28 mouse cellular contexts compared by ENCODE assay signal in the genomic region with DNA sequence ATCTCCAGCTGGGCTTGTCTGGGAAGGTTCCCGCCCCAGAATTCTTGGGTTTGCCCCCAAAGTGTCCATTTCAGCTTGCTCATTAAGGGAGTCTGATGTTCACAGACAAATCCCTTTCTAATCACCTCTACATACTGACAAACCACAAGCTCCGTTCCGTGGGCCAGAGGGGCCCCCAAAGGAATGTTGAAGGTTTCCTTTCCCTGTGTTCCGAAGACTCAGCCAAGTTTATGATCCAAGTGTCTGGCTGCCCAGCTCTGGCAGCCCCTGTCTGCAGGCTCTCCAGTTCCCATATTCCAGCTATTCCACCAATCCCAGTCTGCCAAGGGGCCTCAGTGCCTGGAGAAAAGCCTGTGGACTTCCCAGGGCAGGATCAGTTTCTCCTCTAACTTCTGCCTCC. TPM values are rescaled to one million over a fixed set of nuclear protein-coding genes. Genes with fewer than 3 reads are reported as not detected.
DNase-seq lines count a peak whose midpoint lies in the region; ATAC-seq and TF ChIP-seq lines count a peak whose summit lies in the region.
"Had no signal": no experiment of that assay in that cellular context is flagged by ENCODE, and none has a peak within 500 bp of the region (broad histone marks: within the 10 kb centered on the region; RNA-seq: fewer than 3 reads in every experiment).

No protein-coding gene starts in this region.

- H3K4me3 ChIP-seq in embryonic facial prominence, embryonic 13.5 days, result no peak overlapping the region
- no peak overlapping the region for H3K4me3 ChIP-seq in embryonic facial prominence, embryonic 10.5 days
- H3K4me3 ChIP-seq in lung, embryonic 14.5 days (ENCODE audit: low read depth, low read length), result no peak overlapping the region
- no peak overlapping the region for H3K4me3 ChIP-seq in limb, embryonic 14.5 days (replicated peaks; ENCODE audit: low read length)
- no peak overlapping the region for H3K4me3 ChIP-seq in hindbrain, postnatal 0 days (ENCODE audit: low read length)
- H3K4me3 ChIP-seq: embryonic facial prominence, embryonic 12.5 days; erythroblast, embryonic 14.5 days; forebrain, embryonic 10.5 days; gastrocnemius, adult 2 months; heart, embryonic 13.5 days; hindbrain, embryonic 13.5 days had no signal

- ATAC-seq in embryonic facial prominence, embryonic 13.5 days (ENCODE audit: insufficient number of reproducible peaks, insufficient read depth, low FRiP score, low TSS enrichment, low read depth), result no peak
- ATAC-seq in lung, embryonic 14.5 days (ENCODE audit: insufficient read depth), result no peak
- peak; percentile 60 for ATAC-seq in limb, embryonic 14.5 days (ENCODE audit: low FRiP score, low read depth)
- no peak for ATAC-seq in hindbrain, postnatal 0 days
- ATAC-seq: activated CD4-positive, CD25-positive, alpha-beta regulatory T cell, adult 4 months; CD4-positive, CD25-positive, alpha-beta regulatory T cell, adult 4 months; forebrain, embryonic 14.5 days; Patski had no signal

- no peak for DNase-seq in embryonic facial prominence, embryonic 10.5 days (ENCODE audit: low spot score)
- DNase-seq in lung, embryonic 14.5 days, result peak; percentile 53
- DNase-seq in lung, postnatal 36 days, result no peak
- peak; percentile 54 for DNase-seq in limb, embryonic 14.5 days (ENCODE audit: low spot score)
- DNase-seq in hindbrain, postnatal 0 days (ENCODE audit: low spot score), result no peak
- no peak for DNase-seq in left cerebral cortex, adult 18-20 months (ENCODE audit: low spot score in 2 of 2)
- DNase-seq: B cell, adult 2 months; cerebellum, adult 11 months; cerebellum, adult 8-10 months; cerebellum, postnatal 14 days; embryo, embryonic 11 days; gastrocnemius, adult 2 months; gastrocnemius, postnatal 25 days; heart, postnatal 10 days; heart, postnatal 4 days had no signal

- no peak overlapping the region for H3K4me2 ChIP-seq in embryonic facial prominence, embryonic 13.5 days
- H3K4me2 ChIP-seq in lung, embryonic 14.5 days, result no peak overlapping the region
- no peak overlapping the region for H3K4me2 ChIP-seq in limb, embryonic 14.5 days (replicated peaks; ENCODE audit: low read depth, low read length, severe bottlenecking)
- no peak overlapping the region for H3K4me2 ChIP-seq in hindbrain, postnatal 0 days (ENCODE audit: low read depth, low read length)
- H3K4me2 ChIP-seq: embryonic facial prominence, embryonic 12.5 days; heart, embryonic 13.5 days; hindbrain, embryonic 13.5 days had no signal

- peak overlapping the region; percentile 41 for H3K27ac ChIP-seq in embryonic facial prominence, embryonic 13.5 days
- H3K27ac ChIP-seq in embryonic facial prominence, embryonic 10.5 days (replicated peaks), result no peak overlapping the region
- H3K27ac ChIP-seq in lung, embryonic 14.5 days (ENCODE audit: low read depth), result peak overlapping the region; percentile 18; the same call in 1 of the 2 replicates
- H3K27ac ChIP-seq in limb, embryonic 14.5 days (replicated peaks; ENCODE audit: low read depth, low read length), result peak overlapping the region; percentile 52
- no peak overlapping the region for H3K27ac ChIP-seq in hindbrain, postnatal 0 days
- H3K27ac ChIP-seq: embryonic facial prominence, embryonic 12.5 days; forebrain, embryonic 10.5 days; gastrocnemius, adult 2 months; heart, embryonic 13.5 days; hindbrain, embryonic 13.5 days had no signal

- H3K36me3 ChIP-seq in embryonic facial prominence, embryonic 13.5 days, result peaks cover 54% of the 10 kb centered on the region
- H3K36me3 ChIP-seq in embryonic facial prominence, embryonic 10.5 days (replicated peaks), result no peaks in the 10 kb centered on the region
- peaks cover 37% of the 10 kb centered on the region for H3K36me3 ChIP-seq in lung, embryonic 14.5 days (ENCODE audit: insufficient read depth)
- peaks cover 22% of the 10 kb centered on the region; the same call in 1 of the 2 replicates for H3K36me3 ChIP-seq in limb, embryonic 14.5 days (ENCODE audit: control insufficient read depth, insufficient read depth, low read length)
- H3K36me3 ChIP-seq in hindbrain, postnatal 0 days (ENCODE audit: insufficient read depth, low read length), result no peaks in the 10 kb centered on the region
- H3K36me3 ChIP-seq: embryonic facial prominence, embryonic 12.5 days; forebrain, embryonic 10.5 days; G1E; hindbrain, embryonic 13.5 days had no signal

- no peak for TF ChIP-seq POLR2A in limb, embryonic 14.5 days (IDR thresholded peaks at IDR 0.05; ENCODE audit: borderline replicate concordance, extremely low read depth, insufficient read depth, insufficient read length)

- peaks cover 5% of the 10 kb centered on the region; the same call in 1 of the 2 replicates for H3K27me3 ChIP-seq in embryonic facial prominence, embryonic 13.5 days
- peaks cover 2% of the 10 kb centered on the region; the same call in 1 of the 2 replicates for H3K27me3 ChIP-seq in embryonic facial prominence, embryonic 10.5 days (replicated peaks; ENCODE audit: low read depth, poor library complexity, severe bottlenecking)
- no peaks in the 10 kb centered on the region for H3K27me3 ChIP-seq in lung, embryonic 14.5 days (ENCODE audit: insufficient read depth, low read length)
- H3K27me3 ChIP-seq in limb, embryonic 14.5 days (ENCODE audit: control insufficient read depth, insufficient read depth, low read length), result no peaks in the 10 kb centered on the region
- H3K27me3 ChIP-seq in hindbrain, postnatal 0 days (ENCODE audit: insufficient read depth, low read length), result no peaks in the 10 kb centered on the region
- H3K27me3 ChIP-seq: hindbrain, embryonic 13.5 days had no signal

- peak overlapping the region; percentile 44; the same call in 1 of the 2 replicates for H3K9ac ChIP-seq in embryonic facial prominence, embryonic 13.5 days
- H3K9ac ChIP-seq in lung, embryonic 14.5 days, result no peak overlapping the region
- no peak overlapping the region for H3K9ac ChIP-seq in limb, embryonic 14.5 days (ENCODE audit: low read depth, low read length, severe bottlenecking)
- H3K9ac ChIP-seq in hindbrain, postnatal 0 days (replicated peaks; ENCODE audit: low read length), result no peak overlapping the region
- H3K9ac ChIP-seq: embryonic facial prominence, embryonic 12.5 days; heart, embryonic 13.5 days; hindbrain, embryonic 13.5 days had no signal

- TF ChIP-seq CTCF in lung, embryonic 14.5 days (IDR thresholded peaks at IDR 0.05; ENCODE audit: low read depth), result no peak
- no peak for TF ChIP-seq CTCF in hindbrain, postnatal 0 days (IDR thresholded peaks at IDR 0.05; ENCODE audit: low read depth)

- peaks cover 18% of the 10 kb centered on the region for H3K4me1 ChIP-seq in embryonic facial prominence, embryonic 13.5 days
- H3K4me1 ChIP-seq in embryonic facial prominence, embryonic 10.5 days, result no peaks in the 10 kb centered on the region
- H3K4me1 ChIP-seq in lung, embryonic 14.5 days (ENCODE audit: insufficient read depth), result no peaks in the 10 kb centered on the region
- H3K4me1 ChIP-seq in limb, embryonic 14.5 days (ENCODE audit: control insufficient read depth, insufficient read depth, low read length), result peaks cover 4% of the 10 kb centered on the region; the same call in 1 of the 2 replicates
- no peaks in the 10 kb centered on the region for H3K4me1 ChIP-seq in hindbrain, postnatal 0 days (ENCODE audit: insufficient read depth, low read length)
- H3K4me1 ChIP-seq: embryonic facial prominence, embryonic 12.5 days; forebrain, embryonic 10.5 days; hindbrain, embryonic 13.5 days had no signal

- no peaks in the 10 kb centered on the region for H3K9me3 ChIP-seq in embryonic facial prominence, embryonic 13.5 days
- H3K9me3 ChIP-seq in embryonic facial prominence, embryonic 10.5 days, result no peaks in the 10 kb centered on the region
- no peaks in the 10 kb centered on the region for H3K9me3 ChIP-seq in lung, embryonic 14.5 days (ENCODE audit: low read depth, low read length)
- H3K9me3 ChIP-seq in limb, embryonic 14.5 days (ENCODE audit: control insufficient read depth, low read length), result no peaks in the 10 kb centered on the region
- H3K9me3 ChIP-seq in hindbrain, postnatal 0 days (ENCODE audit: low read length), result no peaks in the 10 kb centered on the region
- H3K9me3 ChIP-seq: embryonic facial prominence, embryonic 12.5 days; forebrain, embryonic 10.5 days; G1E; heart, embryonic 13.5 days; hindbrain, embryonic 13.5 days had no signal

- 36% methylated on average over 4 of the region's 4 CpGs for WGBS in embryonic facial prominence, embryonic 13.5 days
- WGBS in embryonic facial prominence, embryonic 10.5 days, result 72% methylated on average over 4 of the region's 4 CpGs
- 41% methylated on average over 4 of the region's 4 CpGs for WGBS in lung, embryonic 14.5 days
- WGBS in limb, embryonic 14.5 days, result 23% methylated on average over 4 of the region's 4 CpGs
- 67% methylated on average over 4 of the region's 4 CpGs for WGBS in hindbrain, postnatal 0 days

RNA-seq across cellular contexts. Expression of a gene that starts 27.1 kb away (rescaled TPM):
- 81.1 and 93.0 TPM in 2 replicates for polyA plus RNA-seq in embryonic facial prominence, embryonic 13.5 days (2015; fragmentation: Nextera tagmentation; extraction: Ambion mirVana)
- 2.4 and 3.9 TPM in 2 replicates for polyA plus RNA-seq in embryonic facial prominence, embryonic 10.5 days (2016; fragmentation: Nextera tagmentation; extraction: Ambion mirVana)
- polyA plus RNA-seq in lung, embryonic 14.5 days (2014; fragmentation: Nextera tagmentation; extraction: Ambion mirVana), result 196 and 198 TPM in 2 replicates
- polyA plus RNA-seq in limb, embryonic 14.5 days (2012; rRNA removed), result 249 and 296 TPM in 2 replicates
- 115 and 121 TPM in 2 replicates for polyA plus RNA-seq in limb, embryonic 14.5 days (2014; fragmentation: Nextera tagmentation; extraction: Ambion mirVana)
- total RNA-seq in hindbrain, postnatal 0 days (2014; rRNA removed), result 31.8 and 43.3 TPM in 2 replicates
- polyA plus RNA-seq in hindbrain, postnatal 0 days (2015; fragmentation: Nextera tagmentation; extraction: Ambion mirVana), result 30.4 and 47.4 TPM in 2 replicates
- 1 to 10 TPM; 7.3 to 7.5 TPM for total RNA-seq in left cerebral cortex, adult 18-20 months (2021)
- total RNA-seq: common myeloid progenitor, adult 5-6 weeks; granulocyte monocyte progenitor cell, adult 5-6 weeks had no signal
- polyA plus RNA-seq: CD4-positive, CD25-positive, alpha-beta regulatory T cell, adult 4 months; erythroblast, embryonic 14.5 days; G1E; Patski had no signal

RNA-seq across cellular contexts. Expression of a gene that starts 31.7 kb away (rescaled TPM):
- 11.6 and 11.9 TPM in 2 replicates for polyA plus RNA-seq in embryonic facial prominence, embryonic 13.5 days (2015; fragmentation: Nextera tagmentation; extraction: Ambion mirVana)
- polyA plus RNA-seq in embryonic facial prominence, embryonic 10.5 days (2016; fragmentation: Nextera tagmentation; extraction: Ambion mirVana), result 5.7 and 5.9 TPM in 2 replicates
- 8.2 and 10.0 TPM in 2 replicates for polyA plus RNA-seq in lung, embryonic 14.5 days (2014; fragmentation: Nextera tagmentation; extraction: Ambion mirVana)
- polyA plus RNA-seq in limb, embryonic 14.5 days (2012; rRNA removed), result 31.9 and 40.2 TPM in 2 replicates
- polyA plus RNA-seq in limb, embryonic 14.5 days (2014; fragmentation: Nextera tagmentation; extraction: Ambion mirVana), result 8.6 and 9.3 TPM in 2 replicates
- total RNA-seq in hindbrain, postnatal 0 days (2014; rRNA removed), result 89.7 and 90.6 TPM in 2 replicates
- 19.7 and 20.4 TPM in 2 replicates for polyA plus RNA-seq in hindbrain, postnatal 0 days (2015; fragmentation: Nextera tagmentation; extraction: Ambion mirVana)
- total RNA-seq in left cerebral cortex, adult 18-20 months (2021), result 10 to 100 TPM; 59.8 to 63.7 TPM

Comparison
In these comparisons a context has a peak if more than half of its experiments do, and no peak if none do; other contexts are left out.
1. H3K27ac ChIP-seq: peak in embryonic facial prominence, embryonic 13.5 days (single experiment), lung, embryonic 14.5 days (single experiment) and limb, embryonic 14.5 days (single experiment); none in embryonic facial prominence, embryonic 10.5 days (single experiment) and hindbrain, postnatal 0 days (single experiment).
2. DNase-seq: peak in lung, embryonic 14.5 days (single experiment) and limb, embryonic 14.5 days (single experiment); none in embryonic facial prominence, embryonic 10.5 days (single experiment), lung, postnatal 36 days (single experiment), hindbrain, postnatal 0 days (single experiment) and left cerebral cortex, adult 18-20 months (0 of 2).